In genomic region chr15:79440223-79440622, GRCm38 (mm10) we compare ENCODE assay signal across 9 mouse cellular contexts. TPM values are rescaled to one million over a fixed set of nuclear protein-coding genes. Genes with fewer than 3 reads are reported as not detected.
A peak's percentile ranks its signal among the peaks of the same experiment; 100 is the strongest.
DNase-seq lines count a peak whose midpoint lies in the region; ATAC-seq and TF ChIP-seq lines count a peak whose summit lies in the region.
"Had no signal": no experiment of that assay in that cellular context is flagged by ENCODE, and none has a peak within 500 bp of the region (broad histone marks: within the 10 kb centered on the region; RNA-seq: fewer than 3 reads in every experiment).

No protein-coding gene starts in this region.

- H3K27me3 ChIP-seq in E14TG2a.4 (ENCODE audit: insufficient read depth, low read length): peaks cover 14% of the 10 kb centered on the region
- no peaks in the 10 kb centered on the region for H3K27me3 ChIP-seq in forebrain, embryonic 14.5 days (replicated peaks; ENCODE audit: control insufficient read depth, insufficient read depth, low read length)

- peaks cover 91% of the 10 kb centered on the region for H3K4me1 ChIP-seq in E14TG2a.4 (replicated peaks; ENCODE audit: low read depth, low read length)
- H3K4me1 ChIP-seq in bone marrow, adult 2 months (ENCODE audit: control insufficient read depth, insufficient read depth, low read length): peaks cover 3% of the 10 kb centered on the region
- H3K4me1 ChIP-seq in forebrain, embryonic 14.5 days (ENCODE audit: control insufficient read depth, insufficient read depth, low read length): peaks cover 23% of the 10 kb centered on the region

- H3K27ac ChIP-seq in bone marrow, adult 2 months (ENCODE audit: control insufficient read depth, insufficient read depth, low read depth, low read length, poor library complexity): no peak overlapping the region
- 0 out of 2 replicates have a peak overlapping the region, but pooled peaks have one; percentile 21 for H3K27ac ChIP-seq in forebrain, embryonic 14.5 days (ENCODE audit: low read depth, low read length)
- H3K27ac ChIP-seq: liver, embryonic 14.5 days had no signal

- WGBS in bone marrow, adult 2 months: 5% methylated on average over 4 of the region's 4 CpGs
- WGBS in forebrain, embryonic 14.5 days: 56% methylated on average over 4 of the region's 4 CpGs

- TF ChIP-seq CTCF in E14TG2a.4 (conservative IDR thresholded peaks at IDR 0.05; ENCODE audit: low read length): no peak
- no peak for TF ChIP-seq CTCF in bone marrow, adult 2 months (IDR thresholded peaks at IDR 0.05; ENCODE audit: control insufficient read depth, insufficient read depth, low read length)

- peak overlapping the region; percentile 86 for H3K4me2 ChIP-seq in forebrain, embryonic 14.5 days (ENCODE audit: low read length)

- no peak for ATAC-seq in forebrain, embryonic 14.5 days

- H3K9ac ChIP-seq in forebrain, embryonic 14.5 days (ENCODE audit: low read length): peak overlapping the region; percentile 100
- H3K9ac ChIP-seq: liver, embryonic 14.5 days had no signal

- peak; percentile 44 for DNase-seq in forebrain, embryonic 14.5 days (ENCODE audit: low spot score)
- peak; percentile 78 for DNase-seq in heart, postnatal 4 days
- peak; percentile 61 to 70 for DNase-seq in layer of hippocampus, postnatal 14 days (ENCODE audit: low spot score in 2 of 2)
- DNase-seq in lung, postnatal 36 days: peak; percentile 81
- DNase-seq in right cerebral cortex, postnatal 4 days: peak; percentile 67
- DNase-seq in embryo, embryonic 10.5 days (ENCODE audit: low spot score): no peak

- TF ChIP-seq POLR2A in bone marrow, adult 2 months (IDR thresholded peaks at IDR 0.05; ENCODE audit: borderline replicate concordance, control insufficient read depth, low read depth, low read length): no peak

- H3K4me3 ChIP-seq in E14TG2a.4 (replicated peaks; ENCODE audit: low read length): peak overlapping the region; percentile 86
- peak overlapping the region; percentile 19 for H3K4me3 ChIP-seq in bone marrow, adult 2 months (replicated peaks; ENCODE audit: control insufficient read depth, low read depth, low read length)
- peak overlapping the region; percentile 98 for H3K4me3 ChIP-seq in forebrain, embryonic 14.5 days (ENCODE audit: low read depth, low read length)

- H3K9me3 ChIP-seq in E14TG2a.4 (ENCODE audit: low read length): no peaks in the 10 kb centered on the region
- no peaks in the 10 kb centered on the region for H3K9me3 ChIP-seq in forebrain, embryonic 14.5 days (replicated peaks; ENCODE audit: control insufficient read depth, low read length)

- peaks cover 21% of the 10 kb centered on the region for H3K36me3 ChIP-seq in E14TG2a.4 (ENCODE audit: insufficient read depth, low read length)
- H3K36me3 ChIP-seq in forebrain, embryonic 14.5 days (ENCODE audit: control insufficient read depth, insufficient read depth, low read length): peaks cover 37% of the 10 kb centered on the region

RNA-seq across cellular contexts. Expression of gene Csnk1e, which starts 15.1 kb away (rescaled TPM):
- 12.3 and 34.2 TPM in 2 replicates for polyA plus RNA-seq in bone marrow, adult 2 months (2011; ENCODE audit: insufficient read depth, insufficient read length, low replicate concordance, missing spikeins)
- polyA plus RNA-seq in forebrain, embryonic 14.5 days (2014; fragmentation: Nextera tagmentation; extraction: Ambion mirVana): 114 and 158 TPM in 2 replicates
- total RNA-seq in heart, postnatal 4 days (2021): 100 to 1,000 TPM in 1 of 2 experiments, 10 to 100 TPM in 1; 99.6 to 108 TPM
- total RNA-seq in layer of hippocampus, postnatal 14 days (2021): 100 to 1,000 TPM; 139 to 147 TPM

RNA-seq across cellular contexts. Expression of gene Tmem184b, which starts 36.9 kb away (rescaled TPM):
- 4.9 and 19.1 TPM in 2 replicates for polyA plus RNA-seq in bone marrow, adult 2 months (2011; ENCODE audit: insufficient read depth, insufficient read length, low replicate concordance, missing spikeins)
- 20.3 and 30.6 TPM in 2 replicates for polyA plus RNA-seq in forebrain, embryonic 14.5 days (2014; fragmentation: Nextera tagmentation; extraction: Ambion mirVana)
- total RNA-seq in heart, postnatal 4 days (2021): 10 to 100 TPM; 68.1 to 73.4 TPM
- total RNA-seq in layer of hippocampus, postnatal 14 days (2021): 10 to 100 TPM; 47.4 to 49.2 TPM

Comparison
In these comparisons a context has a peak if more than half of its experiments do, and no peak if none do; other contexts are left out.
1. H3K4me3 ChIP-seq: peak in every context shown above with its lines; median percentile 98 in forebrain, embryonic 14.5 days; 86 in E14TG2a.4; 19 in bone marrow, adult 2 months.